Mouse (Mus musculus): ENCODE results near the gene Sema5b. TPM values are rescaled to one million over a fixed set of nuclear protein-coding genes. Genes with fewer than 3 reads are reported as not detected.

Sema5b gene
- polyA plus RNA-seq, 1 experiment: not detected

DNA sequence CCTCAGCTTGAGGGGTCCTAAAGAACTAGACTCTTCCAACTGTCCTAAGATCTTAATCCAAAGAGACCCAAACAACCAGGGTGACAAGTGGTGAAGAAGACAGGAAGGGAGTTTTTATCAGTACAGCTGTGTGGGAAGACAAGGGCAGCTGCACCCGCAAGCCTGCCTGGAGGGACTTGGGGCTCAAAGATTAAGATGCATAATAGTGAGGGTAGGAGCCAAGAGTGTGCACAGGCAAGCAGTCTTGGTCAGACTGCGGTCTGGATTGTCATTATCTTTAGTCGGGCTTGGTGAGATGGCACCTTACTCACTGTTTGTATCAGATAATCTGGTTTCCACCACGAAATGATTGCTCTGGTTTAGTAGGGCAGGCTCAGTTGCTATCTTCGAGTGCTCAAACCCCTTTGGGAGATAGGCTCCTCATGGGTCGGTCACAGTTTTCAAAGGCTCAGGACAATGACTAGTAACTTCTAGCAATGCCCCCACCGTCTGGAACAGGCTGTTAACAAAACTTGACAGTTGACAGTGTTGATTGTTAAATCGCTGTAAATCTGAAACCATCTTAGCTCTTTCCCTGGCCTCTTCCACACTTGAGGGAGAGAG lies 136.7 kb downstream of the Sema5b start:
- no peak overlapping the region for H3K4me3 ChIP-seq (ENCODE audit: insufficient read depth, low read depth, low read length)
- 86% methylated on average over 8 of the region's 8 CpGs for WGBS
- no peak overlapping the region for H3K27ac ChIP-seq (ENCODE audit: insufficient read depth, low read depth, low read length)
- H3K4me1 ChIP-seq (ENCODE audit: control insufficient read depth, insufficient read depth, low read length): peaks cover 7% of the 10 kb centered on the region
- TF ChIP-seq CTCF (IDR thresholded peaks at IDR 0.05; ENCODE audit: insufficient read depth, low read depth, low read length) (no peak), POLR2A (IDR thresholded peaks at IDR 0.05; ENCODE audit: insufficient read depth, low read depth, low read length) (no peak)

- H3K27ac ChIP-seq (ENCODE audit: insufficient read depth, low read depth, low read length): no peak overlapping the region
- no peak overlapping the region for H3K4me3 ChIP-seq (ENCODE audit: insufficient read depth, low read depth, low read length)
- TF ChIP-seq CTCF (IDR thresholded peaks at IDR 0.05; ENCODE audit: insufficient read depth, low read depth, low read length) (no peak), POLR2A (IDR thresholded peaks at IDR 0.05; ENCODE audit: insufficient read depth, low read depth, low read length) (no peak)
- 34% methylated on average over 3 of the region's 3 CpGs for WGBS
- peaks cover 7% of the 10 kb centered on the region for H3K4me1 ChIP-seq (ENCODE audit: control insufficient read depth, insufficient read depth, low read length)
Measured at GRCm38 (mm10) chr16:35678476-35678875, 137.5 kb downstream of the Sema5b start.

- H3K4me3 ChIP-seq (ENCODE audit: insufficient read depth, low read depth, low read length): no peak overlapping the region
- TF ChIP-seq POLR2A (IDR thresholded peaks at IDR 0.05; ENCODE audit: insufficient read depth, low read depth, low read length): no peak
- TF ChIP-seq CTCF (IDR thresholded peaks at IDR 0.05; ENCODE audit: insufficient read depth, low read depth, low read length): no peak
- H3K27ac ChIP-seq (ENCODE audit: insufficient read depth, low read depth, low read length): no peak overlapping the region
- peaks cover 8% of the 10 kb centered on the region for H3K4me1 ChIP-seq (ENCODE audit: control insufficient read depth, insufficient read depth, low read length)
- WGBS: 70% methylated on average over 17 of the region's 17 CpGs
Measured at GRCm38 (mm10) chr16:35681327-35682108, 140.6 kb downstream of the Sema5b start.

GRCm38 (mm10) chr16:35685027-35685426 lies 144.1 kb downstream of the Sema5b start:
- 55% methylated on average over 13 of the region's 13 CpGs for WGBS
- Histone ChIP-seq H3K27ac (ENCODE audit: insufficient read depth, low read depth, low read length) (no peak overlapping the region), H3K4me1 (ENCODE audit: control insufficient read depth, insufficient read depth, low read length) (peaks cover 13% of the 10 kb centered on the region), H3K4me3 (ENCODE audit: insufficient read depth, low read depth, low read length) (no peak overlapping the region)
- TF ChIP-seq POLR2A (IDR thresholded peaks at IDR 0.05; ENCODE audit: insufficient read depth, low read depth, low read length) (no peak), CTCF (IDR thresholded peaks at IDR 0.05; ENCODE audit: insufficient read depth, low read depth, low read length) (no peak)

- Histone ChIP-seq H3K4me1 (ENCODE audit: control insufficient read depth, insufficient read depth, low read length) (peaks cover 10% of the 10 kb centered on the region), H3K27ac (ENCODE audit: insufficient read depth, low read depth, low read length) (no peak overlapping the region), H3K4me3 (ENCODE audit: insufficient read depth, low read depth, low read length) (no peak overlapping the region)
- TF ChIP-seq CTCF (IDR thresholded peaks at IDR 0.05; ENCODE audit: insufficient read depth, low read depth, low read length): no peak
- no peak for TF ChIP-seq POLR2A (IDR thresholded peaks at IDR 0.05; ENCODE audit: insufficient read depth, low read depth, low read length)
- 61% methylated on average over 7 of the region's 7 CpGs for WGBS
Measured at GRCm38 (mm10) chr16:35686491-35686890, 145.5 kb downstream of the Sema5b start.

DNA sequence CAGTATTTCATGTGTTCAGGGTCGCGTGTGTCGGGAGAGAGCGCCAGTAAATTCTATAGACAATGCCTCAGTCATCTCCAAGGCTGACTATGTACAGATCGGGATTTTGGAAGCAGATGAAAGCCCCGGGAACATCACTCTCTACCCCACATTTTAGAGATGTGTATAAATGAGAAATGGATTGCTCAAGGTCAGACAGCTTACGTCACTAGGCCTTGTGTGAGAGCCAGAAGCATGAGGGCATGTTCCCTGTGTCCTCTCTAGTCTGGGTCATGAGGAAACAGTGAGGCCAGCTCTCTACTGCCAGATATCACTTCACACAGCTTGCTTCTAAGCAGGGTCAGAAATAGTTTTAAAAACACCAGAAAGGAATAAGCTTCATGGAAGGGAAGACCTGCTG lies 150.7 kb downstream of the Sema5b start:
- TF ChIP-seq POLR2A (IDR thresholded peaks at IDR 0.05; ENCODE audit: insufficient read depth, low read depth, low read length) (no peak), CTCF (IDR thresholded peaks at IDR 0.05; ENCODE audit: insufficient read depth, low read depth, low read length) (no peak)
- no peak overlapping the region for H3K27ac ChIP-seq (ENCODE audit: insufficient read depth, low read depth, low read length)
- no peak overlapping the region for H3K4me3 ChIP-seq (ENCODE audit: insufficient read depth, low read depth, low read length)
- peaks cover 4% of the 10 kb centered on the region for H3K4me1 ChIP-seq (ENCODE audit: control insufficient read depth, insufficient read depth, low read length)
- 95% methylated on average over 7 of the region's 7 CpGs for WGBS

- WGBS: 86% methylated on average over 13 of the region's 13 CpGs
- TF ChIP-seq CTCF (IDR thresholded peaks at IDR 0.05; ENCODE audit: insufficient read depth, low read depth, low read length) (no peak), POLR2A (IDR thresholded peaks at IDR 0.05; ENCODE audit: insufficient read depth, low read depth, low read length) (no peak)
- Histone ChIP-seq H3K4me3 (ENCODE audit: insufficient read depth, low read depth, low read length) (no peak overlapping the region), H3K4me1 (ENCODE audit: control insufficient read depth, insufficient read depth, low read length) (no peaks in the 10 kb centered on the region), H3K27ac (ENCODE audit: insufficient read depth, low read depth, low read length) (no peak overlapping the region)
Measured at GRCm38 (mm10) chr16:35694250-35694846, 153.4 kb downstream of the Sema5b start.

- Histone ChIP-seq H3K27ac (ENCODE audit: insufficient read depth, low read depth, low read length) (no peak overlapping the region), H3K4me3 (ENCODE audit: insufficient read depth, low read depth, low read length) (no peak overlapping the region), H3K4me1 (ENCODE audit: control insufficient read depth, insufficient read depth, low read length) (no peaks in the 10 kb centered on the region)
- 79% methylated on average over 2 of the region's 2 CpGs for WGBS
- TF ChIP-seq POLR2A (IDR thresholded peaks at IDR 0.05; ENCODE audit: insufficient read depth, low read depth, low read length) (no peak), CTCF (IDR thresholded peaks at IDR 0.05; ENCODE audit: insufficient read depth, low read depth, low read length) (no peak)
Measured at GRCm38 (mm10) chr16:35696103-35696502, 155.2 kb downstream of the Sema5b start.

GRCm38 (mm10) chr16:35701823-35702222 lies 160.9 kb downstream of the Sema5b start:
- TF ChIP-seq POLR2A (IDR thresholded peaks at IDR 0.05; ENCODE audit: insufficient read depth, low read depth, low read length): no peak
- no peak for TF ChIP-seq CTCF (IDR thresholded peaks at IDR 0.05; ENCODE audit: insufficient read depth, low read depth, low read length)
- WGBS: 42% methylated on average over 11 of the region's 11 CpGs
- Histone ChIP-seq H3K4me3 (ENCODE audit: insufficient read depth, low read depth, low read length) (no peak overlapping the region), H3K4me1 (ENCODE audit: control insufficient read depth, insufficient read depth, low read length) (peaks cover 7% of the 10 kb centered on the region), H3K27ac (ENCODE audit: insufficient read depth, low read depth, low read length) (no peak overlapping the region)
